25 mouse cellular contexts compared by ENCODE assay signal in the genomic region with DNA sequence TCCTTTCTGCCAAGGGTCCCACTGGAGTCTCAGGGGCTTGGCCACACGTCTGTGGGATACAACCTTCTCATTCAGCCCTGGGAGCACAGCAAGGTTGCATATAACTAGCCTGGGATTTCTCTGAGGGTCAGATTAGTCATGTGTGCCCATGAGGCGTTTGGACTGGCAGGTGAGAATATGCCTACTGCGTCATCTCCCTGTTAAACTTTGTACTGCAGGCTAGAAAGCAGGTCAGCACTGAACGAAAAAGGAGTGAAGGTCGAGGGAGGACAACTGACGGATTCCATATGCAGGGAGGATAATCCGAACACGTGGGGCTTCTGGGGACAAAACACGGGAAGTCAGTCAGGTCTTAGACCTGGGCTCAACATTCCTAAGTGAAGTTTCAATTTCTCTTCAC. TPM values are rescaled to one million over a fixed set of nuclear protein-coding genes. Genes with fewer than 3 reads are reported as not detected.
"Had no signal": no experiment of that assay in that cellular context is flagged by ENCODE, and none has a peak within 500 bp of the region (broad histone marks: within the 10 kb centered on the region; RNA-seq: fewer than 3 reads in every experiment).

No protein-coding gene starts in this region.

- H3K4me1 ChIP-seq: intestine, embryonic 15.5 days; limb, embryonic 15.5 days; megakaryocyte, embryonic 14.5 days; midbrain, embryonic 15.5 days; neural tube, embryonic 12.5 days; stomach, embryonic 15.5 days had no signal

- H3K27ac ChIP-seq: intestine, embryonic 15.5 days; left cerebral cortex, adult 2 months; limb, embryonic 15.5 days; liver, embryonic 14.5 days; midbrain, embryonic 15.5 days; neural tube, embryonic 12.5 days; stomach, embryonic 15.5 days had no signal

- H3K4me2 ChIP-seq: intestine, embryonic 15.5 days; limb, embryonic 15.5 days; midbrain, embryonic 11.5 days; midbrain, embryonic 15.5 days; neural tube, embryonic 12.5 days; stomach, embryonic 15.5 days had no signal

- H3K27me3 ChIP-seq: intestine, embryonic 15.5 days; limb, embryonic 15.5 days; midbrain, embryonic 15.5 days; neural tube, embryonic 12.5 days; stomach, embryonic 15.5 days had no signal

- H3K4me3 ChIP-seq: intestine, embryonic 15.5 days; left cerebral cortex, adult 2 months; limb, embryonic 15.5 days; megakaryocyte, embryonic 14.5 days; midbrain, embryonic 15.5 days; neural tube, embryonic 12.5 days; stomach, embryonic 15.5 days had no signal

- H3K9me3 ChIP-seq: intestine, embryonic 15.5 days; limb, embryonic 15.5 days; megakaryocyte, embryonic 14.5 days; midbrain, embryonic 15.5 days; neural tube, embryonic 12.5 days; stomach, embryonic 15.5 days had no signal

- H3K36me3 ChIP-seq: intestine, embryonic 15.5 days; stomach, embryonic 15.5 days had no signal

- H3K9ac ChIP-seq: intestine, embryonic 15.5 days; limb, embryonic 15.5 days; liver, embryonic 14.5 days; midbrain, embryonic 15.5 days; neural tube, embryonic 12.5 days; stomach, embryonic 15.5 days had no signal

- DNase-seq: lung, adult 18-20 months; lung, postnatal 4 days; retina, postnatal 1 day; right cerebral cortex, postnatal 14 days; thymus, adult 2 months; thymus, postnatal 25 days had no signal

- ATAC-seq: intestine, embryonic 15.5 days; midbrain, embryonic 15.5 days had no signal

RNA-seq across cellular contexts. Expression of a gene that starts 22.8 kb away (rescaled TPM):
- total RNA-seq: layer of hippocampus, postnatal 25 days; left cerebral cortex, adult 2 months; left cerebral cortex, postnatal 25 days; monocyte, adult 5-6 weeks; neutrophil, adult 5-6 weeks had no signal
- polyA plus RNA-seq: intestine, embryonic 15.5 days; large intestine, adult 2 months; limb, embryonic 11.5 days; limb, embryonic 15.5 days; liver, embryonic 14.5 days; lung, embryonic 16.5 days; midbrain, embryonic 11.5 days; midbrain, embryonic 15.5 days; neural tube, embryonic 12.5 days; spleen, adult 2 months; stomach, embryonic 15.5 days; testis, adult 2 months; thymus, adult 2 months; urinary bladder, adult 2 months had no signal
